Comparison of ENCODE assay signal across 27 mouse cellular contexts in the genomic region with DNA sequence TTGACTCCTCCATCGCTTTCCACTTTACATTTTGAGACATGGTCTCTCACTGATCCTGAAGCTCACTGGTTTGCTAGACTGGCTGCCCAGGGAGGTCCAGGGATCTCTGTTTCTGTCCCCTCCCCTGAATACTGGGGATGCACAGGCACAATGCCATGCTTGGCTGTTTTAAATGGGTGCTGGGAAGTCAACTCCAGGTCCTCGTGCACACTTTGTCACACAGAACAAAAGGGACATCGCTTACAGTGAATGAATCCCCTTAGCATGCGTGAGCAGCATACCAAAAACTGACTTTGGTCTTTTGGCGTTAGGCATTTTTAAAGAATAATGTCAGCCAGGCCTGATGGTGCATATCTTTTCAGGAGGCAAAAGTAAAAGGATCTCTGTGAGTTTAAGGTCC.
A peak's percentile ranks its signal among the peaks of the same experiment; 100 is the strongest.
DNase-seq lines count a peak whose midpoint lies in the region; ATAC-seq lines count a peak whose summit lies in the region.
"Had no signal": no experiment of that assay in that cellular context is flagged by ENCODE, and none has a peak within 500 bp of the region (broad histone marks: within the 10 kb centered on the region; RNA-seq: fewer than 3 reads in every experiment).

No protein-coding gene starts in this region.

- no peak for DNase-seq in midbrain, embryonic 11.5 days (ENCODE audit: low spot score, missing footprints)
- DNase-seq in embryo, embryonic 11.5 days (ENCODE audit: low read depth, low spot score), result peak; percentile 11
- peak; percentile 63 for DNase-seq in mesoderm, embryonic 11.5 days (ENCODE audit: low read depth, low spot score)
- no peak for DNase-seq in left cerebral cortex, adult 18-20 months (ENCODE audit: low spot score in 2 of 2)
- DNase-seq in kidney, postnatal 25 days, result no peak
- DNase-seq: adrenal gland, adult 2 months; B cell, adult 2 months; cerebellum, adult 2 months; gastrocnemius, adult 2 months; heart, adult 11 months; kidney, postnatal 4 days; lung, embryonic 14.5 days; thymus, postnatal 25 days had no signal

- no peak overlapping the region for H3K4me3 ChIP-seq in midbrain, embryonic 13.5 days (replicated peaks)
- H3K4me3 ChIP-seq in midbrain, embryonic 11.5 days (ENCODE audit: low read depth, low read length), result no peak overlapping the region
- H3K4me3 ChIP-seq in hindbrain, embryonic 12.5 days, result no peak overlapping the region
- H3K4me3 ChIP-seq: embryonic facial prominence, embryonic 13.5 days; erythroblast, embryonic 14.5 days; forebrain, embryonic 12.5 days; gastrocnemius, adult 2 months; kidney, embryonic 15.5 days; limb, embryonic 15.5 days; stomach, embryonic 15.5 days had no signal

- no peaks in the 10 kb centered on the region for H3K27me3 ChIP-seq in midbrain, embryonic 13.5 days
- H3K27me3 ChIP-seq in midbrain, embryonic 11.5 days (ENCODE audit: control insufficient read depth, insufficient read depth, low read length), result no peaks in the 10 kb centered on the region
- H3K27me3 ChIP-seq in hindbrain, embryonic 12.5 days, result no peaks in the 10 kb centered on the region
- H3K27me3 ChIP-seq: CH12.LX; embryonic facial prominence, embryonic 13.5 days; forebrain, embryonic 12.5 days; kidney, embryonic 15.5 days; limb, embryonic 15.5 days; Patski; stomach, embryonic 15.5 days had no signal

- ATAC-seq in midbrain, embryonic 13.5 days, result peak; percentile 55; the same call in 1 of the 2 replicates
- ATAC-seq in midbrain, embryonic 11.5 days (ENCODE audit: low FRiP score), result no peak
- peak; percentile 71 for ATAC-seq in hindbrain, embryonic 12.5 days (ENCODE audit: low FRiP score)
- ATAC-seq: intestine, postnatal 0 days; Patski had no signal

- H3K9ac ChIP-seq in midbrain, embryonic 13.5 days (replicated peaks), result no peak overlapping the region
- H3K9ac ChIP-seq in midbrain, embryonic 11.5 days (ENCODE audit: low read length), result no peak overlapping the region
- H3K9ac ChIP-seq in hindbrain, embryonic 12.5 days, result no peak overlapping the region
- H3K9ac ChIP-seq: embryonic facial prominence, embryonic 13.5 days; forebrain, embryonic 12.5 days; kidney, embryonic 15.5 days; limb, embryonic 15.5 days; liver, embryonic 14.5 days; lung, embryonic 14.5 days; stomach, embryonic 15.5 days had no signal

- no peaks in the 10 kb centered on the region for H3K4me1 ChIP-seq in midbrain, embryonic 13.5 days (replicated peaks)
- H3K4me1 ChIP-seq in midbrain, embryonic 11.5 days (ENCODE audit: control insufficient read depth, insufficient read depth, low read length), result no peaks in the 10 kb centered on the region
- H3K4me1 ChIP-seq in hindbrain, embryonic 12.5 days, result no peaks in the 10 kb centered on the region
- H3K4me1 ChIP-seq: embryonic facial prominence, embryonic 13.5 days; forebrain, embryonic 12.5 days; kidney, embryonic 15.5 days; limb, embryonic 15.5 days; stomach, embryonic 15.5 days had no signal

- H3K9me3 ChIP-seq in midbrain, embryonic 13.5 days, result no peaks in the 10 kb centered on the region
- no peaks in the 10 kb centered on the region for H3K9me3 ChIP-seq in midbrain, embryonic 11.5 days (ENCODE audit: control insufficient read depth, low read length)
- no peaks in the 10 kb centered on the region for H3K9me3 ChIP-seq in hindbrain, embryonic 12.5 days (replicated peaks)
- H3K9me3 ChIP-seq: embryonic facial prominence, embryonic 13.5 days; forebrain, embryonic 12.5 days; G1E; kidney, embryonic 15.5 days; limb, embryonic 15.5 days; stomach, embryonic 15.5 days had no signal

- WGBS in midbrain, embryonic 13.5 days, result 49% methylated on average over 5 of the region's 5 CpGs
- 70% methylated on average over 5 of the region's 5 CpGs for WGBS in midbrain, embryonic 11.5 days
- WGBS in hindbrain, embryonic 12.5 days, result 50% methylated on average over 5 of the region's 5 CpGs

- no peak overlapping the region for H3K27ac ChIP-seq in midbrain, embryonic 13.5 days
- H3K27ac ChIP-seq in midbrain, embryonic 11.5 days (ENCODE audit: low read depth, low read length), result no peak overlapping the region
- H3K27ac ChIP-seq in hindbrain, embryonic 12.5 days, result no peak overlapping the region
- H3K27ac ChIP-seq: embryonic facial prominence, embryonic 13.5 days; forebrain, embryonic 12.5 days; gastrocnemius, adult 2 months; kidney, embryonic 15.5 days; limb, embryonic 15.5 days; liver, embryonic 14.5 days; stomach, embryonic 15.5 days had no signal

- no peak overlapping the region for H3K4me2 ChIP-seq in midbrain, embryonic 13.5 days (replicated peaks)
- no peak overlapping the region for H3K4me2 ChIP-seq in midbrain, embryonic 11.5 days
- H3K4me2 ChIP-seq in hindbrain, embryonic 12.5 days (replicated peaks), result no peak overlapping the region
- H3K4me2 ChIP-seq: embryonic facial prominence, embryonic 13.5 days; forebrain, embryonic 12.5 days; heart, embryonic 11.5 days; kidney, embryonic 15.5 days; limb, embryonic 15.5 days; lung, embryonic 14.5 days; stomach, embryonic 15.5 days had no signal

- H3K36me3 ChIP-seq in midbrain, embryonic 13.5 days, result no peaks in the 10 kb centered on the region
- no peaks in the 10 kb centered on the region for H3K36me3 ChIP-seq in midbrain, embryonic 11.5 days (ENCODE audit: control insufficient read depth, insufficient read depth, low read length)
- no peaks in the 10 kb centered on the region for H3K36me3 ChIP-seq in hindbrain, embryonic 12.5 days
- H3K36me3 ChIP-seq: embryonic facial prominence, embryonic 13.5 days; forebrain, embryonic 12.5 days; G1E; kidney, embryonic 15.5 days; limb, embryonic 15.5 days; stomach, embryonic 15.5 days had no signal

Comparison
In these comparisons a context has a peak if more than half of its experiments do, and no peak if none do; other contexts are left out.
1. DNase-seq: peak in embryo, embryonic 11.5 days (single experiment) and mesoderm, embryonic 11.5 days (single experiment); none in midbrain, embryonic 11.5 days (single experiment), left cerebral cortex, adult 18-20 months (0 of 2) and kidney, postnatal 25 days (0 of 2).